In genomic region chr1:35465081-35465480, GRCm38 (mm10) we compare ENCODE assay signal across 10 mouse cellular contexts.
DNase-seq lines count a peak whose midpoint lies in the region; ATAC-seq lines count a peak whose summit lies in the region.
"Had no signal": no experiment of that assay in that cellular context is flagged by ENCODE, and none has a peak within 500 bp of the region (broad histone marks: within the 10 kb centered on the region; RNA-seq: fewer than 3 reads in every experiment).

No protein-coding gene starts in this region.

- H3K4me1 ChIP-seq in midbrain, embryonic 14.5 days (ENCODE audit: control insufficient read depth, insufficient read depth, low read length) = 0 out of 2 replicates have a peak, but pooled peaks cover 5% of the 10 kb centered on the region
- H3K4me1 ChIP-seq in midbrain, embryonic 15.5 days = no peaks in the 10 kb centered on the region
- H3K4me1 ChIP-seq in hindbrain, embryonic 12.5 days = 0 out of 2 replicates have a peak, but pooled peaks cover 2% of the 10 kb centered on the region
- peaks cover 27% of the 10 kb centered on the region for H3K4me1 ChIP-seq in hindbrain, embryonic 10.5 days (replicated peaks)
- H3K4me1 ChIP-seq: limb, embryonic 15.5 days had no signal

- H3K9me3 ChIP-seq in midbrain, embryonic 14.5 days (ENCODE audit: control insufficient read depth, low read length) = no peaks in the 10 kb centered on the region
- H3K9me3 ChIP-seq in midbrain, embryonic 15.5 days = no peaks in the 10 kb centered on the region
- no peaks in the 10 kb centered on the region for H3K9me3 ChIP-seq in hindbrain, embryonic 12.5 days (replicated peaks)
- no peaks in the 10 kb centered on the region for H3K9me3 ChIP-seq in hindbrain, embryonic 10.5 days
- H3K9me3 ChIP-seq: limb, embryonic 15.5 days had no signal

- no peak overlapping the region for H3K4me3 ChIP-seq in midbrain, embryonic 14.5 days (replicated peaks; ENCODE audit: low read depth, low read length)
- no peak overlapping the region for H3K4me3 ChIP-seq in midbrain, embryonic 15.5 days
- no peak overlapping the region for H3K4me3 ChIP-seq in hindbrain, embryonic 12.5 days
- no peak overlapping the region for H3K4me3 ChIP-seq in hindbrain, embryonic 10.5 days
- H3K4me3 ChIP-seq: limb, embryonic 15.5 days had no signal

- H3K36me3 ChIP-seq in midbrain, embryonic 14.5 days (ENCODE audit: control insufficient read depth, insufficient read depth, low read length) = no peaks in the 10 kb centered on the region
- no peaks in the 10 kb centered on the region for H3K36me3 ChIP-seq in midbrain, embryonic 15.5 days (replicated peaks)
- no peaks in the 10 kb centered on the region for H3K36me3 ChIP-seq in hindbrain, embryonic 12.5 days
- no peaks in the 10 kb centered on the region for H3K36me3 ChIP-seq in hindbrain, embryonic 10.5 days
- H3K36me3 ChIP-seq: limb, embryonic 15.5 days had no signal

- DNase-seq in cerebellum, postnatal 14 days = peak; percentile 27 to 33
- DNase-seq in cerebellum, postnatal 4 days (ENCODE audit: low spot score in 2 of 2) = no peak
- DNase-seq in midbrain, embryonic 14.5 days = peak; percentile 43
- peak; percentile 4 to 39 for DNase-seq in layer of hippocampus, postnatal 14 days (ENCODE audit: low spot score in 2 of 2)
- DNase-seq in telencephalon, adult 2 months (ENCODE audit: low read depth, low spot score) = peak; percentile 35
- DNase-seq in hindbrain, embryonic 10.5 days (ENCODE audit: low spot score) = no peak

- whole genome bisulfite sequencing in midbrain, embryonic 14.5 days = 57% methylated on average over 3 of the region's 3 CpGs
- 58% methylated on average over 3 of the region's 3 CpGs for WGBS in midbrain, embryonic 15.5 days
- 56% methylated on average over 3 of the region's 3 CpGs for WGBS in hindbrain, embryonic 12.5 days
- 57% methylated on average over 3 of the region's 3 CpGs for WGBS in hindbrain, embryonic 10.5 days

- no peak overlapping the region for H3K4me2 ChIP-seq in midbrain, embryonic 14.5 days (ENCODE audit: low read length)
- no peak overlapping the region for H3K4me2 ChIP-seq in midbrain, embryonic 15.5 days
- no peak overlapping the region for H3K4me2 ChIP-seq in hindbrain, embryonic 12.5 days (replicated peaks)
- H3K4me2 ChIP-seq: limb, embryonic 15.5 days had no signal

- ATAC-seq in midbrain, embryonic 14.5 days (ENCODE audit: low FRiP score, low TSS enrichment) = no peak
- ATAC-seq in midbrain, embryonic 15.5 days (replicated peaks) = no peak
- ATAC-seq in hindbrain, embryonic 12.5 days (ENCODE audit: low FRiP score) = no peak
- ATAC-seq: midbrain, embryonic 16.5 days had no signal

- no peak overlapping the region for H3K27ac ChIP-seq in midbrain, embryonic 14.5 days (replicated peaks; ENCODE audit: low read depth, low read length)
- no peak overlapping the region for H3K27ac ChIP-seq in midbrain, embryonic 15.5 days
- no peak overlapping the region for H3K27ac ChIP-seq in hindbrain, embryonic 12.5 days
- no peak overlapping the region for H3K27ac ChIP-seq in hindbrain, embryonic 10.5 days
- H3K27ac ChIP-seq: limb, embryonic 15.5 days had no signal

- H3K27me3 ChIP-seq in midbrain, embryonic 14.5 days (ENCODE audit: control insufficient read depth, insufficient read depth, low read length) = no peaks in the 10 kb centered on the region
- H3K27me3 ChIP-seq in midbrain, embryonic 15.5 days (replicated peaks) = no peaks in the 10 kb centered on the region
- H3K27me3 ChIP-seq in hindbrain, embryonic 12.5 days = no peaks in the 10 kb centered on the region
- no peaks in the 10 kb centered on the region for H3K27me3 ChIP-seq in hindbrain, embryonic 10.5 days (ENCODE audit: insufficient read depth, poor library complexity, severe bottlenecking)
- H3K27me3 ChIP-seq: limb, embryonic 15.5 days had no signal

- no peak overlapping the region for H3K9ac ChIP-seq in midbrain, embryonic 14.5 days (replicated peaks; ENCODE audit: low read length)
- no peak overlapping the region for H3K9ac ChIP-seq in midbrain, embryonic 15.5 days
- no peak overlapping the region for H3K9ac ChIP-seq in hindbrain, embryonic 12.5 days
- H3K9ac ChIP-seq: limb, embryonic 15.5 days had no signal

Comparison
In these comparisons a context has a peak if more than half of its experiments do, and no peak if none do; other contexts are left out.
1. DNase-seq: peak in cerebellum, postnatal 14 days (2 of 2), midbrain, embryonic 14.5 days (single experiment), layer of hippocampus, postnatal 14 days (2 of 2) and telencephalon, adult 2 months (single experiment); none in cerebellum, postnatal 4 days (0 of 2) and hindbrain, embryonic 10.5 days (single experiment).